Mouse (Mus musculus) lung, postnatal 0 days (tissue): ENCODE data around the gene Fryl.

ENCODE experiments used
- CTCF ChIP-seq: IDR thresholded peaks from 2 replicates; pipeline ENCODE4 v1.5.1; 2016; ENCODE audit warnings: antibody characterized with exemption, mild to moderate bottlenecking
- EP300 ChIP-seq: IDR thresholded peaks from 2 replicates; pipeline ENCODE4 v1.6.1; 2016; ENCODE audit warnings: antibody characterized with exemption, mild to moderate bottlenecking, control low read depth

DNA sequence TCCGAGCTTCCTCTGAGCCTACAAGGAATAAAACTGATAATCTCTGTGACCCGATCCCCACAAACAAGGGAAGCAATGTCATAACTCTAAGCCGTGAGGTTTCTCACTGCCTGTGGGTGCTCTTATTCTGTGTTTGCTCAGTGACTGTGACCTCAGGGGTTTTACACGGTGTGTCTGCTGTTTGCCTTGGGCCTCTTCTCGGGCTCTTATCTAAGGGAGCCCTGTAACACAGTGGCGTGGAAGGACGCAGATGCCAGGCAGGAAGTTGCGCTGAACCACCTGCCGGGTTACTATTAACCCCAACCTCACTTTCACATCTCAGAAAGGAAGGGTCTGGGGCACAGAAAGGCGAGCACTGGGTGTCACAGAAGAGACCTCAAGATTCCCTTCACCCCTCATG is 62.8 kb downstream of the Fryl start:
- TF ChIP-seq CTCF (no peak), EP300 (0 out of 2 replicates have a peak, but pooled peaks have one; percentile 30)
